Mouse (Mus musculus) spleen, adult 18-20 months (tissue): ENCODE results near the gene Bloc1s3.

ENCODE experiments used
- DNase-seq, 2 experiments: peaks; one replicate each; pipeline ENCODE4 v3.0.0; 2022; ENCODE audit warnings: mixed read lengths in 2 of 2

Gene Bloc1s3

GRCm38 (mm10) chr7:19473875-19474443 is 34.2 kb downstream of the Bloc1s3 start:
- DNase-seq: peak; percentile 41 to 57

- DNase-seq: peak in 1 of 2 experiments; percentile 28
Observed at GRCm38 (mm10) chr7:19472403-19472802, 35.8 kb downstream of the Bloc1s3 start.

DNA sequence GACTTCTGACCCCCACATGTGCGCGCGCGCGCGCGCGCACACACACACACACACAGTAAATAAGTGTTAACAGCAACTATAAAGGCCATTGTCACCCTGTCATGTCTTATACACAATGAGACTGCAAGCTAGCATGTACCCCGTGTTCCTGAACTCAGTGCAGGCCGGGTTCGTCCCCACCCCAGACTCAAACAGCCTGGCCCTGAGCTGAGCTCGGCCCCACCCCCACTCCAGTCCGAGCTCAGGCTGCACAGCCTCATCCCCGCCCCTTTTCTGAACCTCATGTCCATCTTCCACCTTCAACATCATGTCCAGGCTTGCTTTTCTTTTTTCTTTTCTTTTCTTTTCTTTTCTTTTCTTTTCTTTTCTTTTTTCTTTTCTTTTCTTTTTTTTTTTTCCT is 37.9 kb downstream of the Bloc1s3 start:
- no peak for DNase-seq

DNA sequence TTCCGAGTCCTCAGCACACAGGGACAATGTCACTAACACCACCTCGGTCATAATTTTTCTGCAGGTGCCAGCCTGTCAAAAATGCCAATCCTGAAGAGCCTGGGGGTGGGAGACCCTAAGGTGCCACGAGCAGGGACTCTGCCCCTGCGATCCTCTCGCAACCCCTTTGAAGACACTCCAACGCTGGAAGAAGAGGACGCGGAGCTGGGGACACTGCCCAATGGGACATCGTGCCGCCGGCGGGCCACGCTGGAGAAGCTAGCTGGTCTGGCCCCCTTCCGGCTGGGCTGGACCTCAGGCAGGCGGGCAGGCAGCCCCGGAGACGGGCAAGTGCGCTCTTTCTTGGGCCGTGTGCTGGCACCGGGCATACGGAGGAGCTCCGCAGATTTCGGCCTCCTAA is 38.8 kb downstream of the Bloc1s3 start:
- DNase-seq: no peak

DNA sequence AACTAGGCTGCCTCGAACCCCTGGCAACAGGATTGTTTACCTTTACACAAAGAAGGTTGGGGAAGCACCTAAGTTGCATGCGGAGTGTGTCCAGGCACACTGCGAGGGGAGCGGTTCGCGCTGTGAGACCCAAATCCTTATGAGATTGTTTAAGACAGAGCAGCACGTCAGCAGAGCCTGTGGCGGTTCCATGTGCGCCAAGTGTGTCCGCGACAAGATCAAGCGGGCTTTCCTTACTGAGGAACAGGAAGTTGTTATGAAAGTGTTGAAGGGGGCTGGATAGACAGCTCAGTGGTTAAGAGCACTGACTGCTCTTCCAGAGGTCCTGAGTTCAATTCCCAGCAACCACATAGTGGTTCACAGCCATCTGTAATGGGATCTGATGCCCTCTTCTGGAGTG is 39.9 kb downstream of the Bloc1s3 start:
- DNase-seq: no peak

GRCm38 (mm10) chr7:19467638-19468037 is 40.5 kb downstream of the Bloc1s3 start:
- DNase-seq: no peak

GRCm38 (mm10) chr7:19466602-19467145 is 41.5 kb downstream of the Bloc1s3 start:
- no peak for DNase-seq

DNA sequence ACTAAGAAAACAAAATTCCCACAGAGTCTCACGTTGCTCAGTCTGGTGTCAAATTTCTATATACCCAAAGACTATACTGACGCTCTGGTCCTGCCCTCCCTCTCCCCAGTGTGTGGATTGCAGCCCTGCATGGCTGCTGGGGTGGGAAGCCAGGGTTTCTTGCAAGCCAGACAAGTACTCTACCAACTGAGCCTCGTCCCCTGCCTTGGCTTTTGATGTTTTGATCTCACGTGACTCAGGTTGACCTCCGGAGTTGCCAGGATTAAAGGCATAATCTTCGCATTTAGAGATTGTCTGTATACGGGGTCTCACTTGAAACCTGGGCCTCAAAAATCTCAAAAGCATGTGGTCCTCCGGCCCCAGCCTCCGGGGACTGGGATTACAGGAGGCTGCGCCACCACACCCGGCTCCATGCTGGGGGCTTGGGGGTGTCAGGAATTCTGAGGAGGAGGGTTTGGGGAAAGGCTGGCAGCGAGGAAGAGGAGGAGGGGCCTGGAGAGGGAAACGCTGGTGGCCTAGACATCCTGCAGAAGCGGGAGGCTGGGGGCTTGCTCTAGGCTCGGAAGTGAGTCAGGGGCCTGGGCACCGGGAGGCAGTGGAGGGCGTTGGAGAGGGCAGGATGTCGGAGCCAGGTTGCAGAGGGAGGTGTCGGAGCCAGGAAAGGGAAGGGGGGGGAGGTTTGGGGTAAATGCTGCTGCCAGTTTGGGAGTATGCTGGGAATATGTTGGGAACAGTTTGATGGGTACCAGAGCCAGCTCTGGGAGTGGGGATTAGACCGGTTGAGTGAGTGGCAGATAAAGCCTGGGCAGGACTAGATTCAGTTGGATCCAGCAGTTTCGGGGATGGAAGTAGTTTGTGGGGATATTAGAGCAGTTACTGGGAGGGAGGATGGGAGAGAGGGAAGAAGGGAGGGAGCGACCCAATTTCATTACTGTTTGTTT is 43.5 kb downstream of the Bloc1s3 start:
- no peak for DNase-seq

- DNase-seq: no peak
Observed at GRCm38 (mm10) chr7:19462884-19463381, 45.2 kb downstream of the Bloc1s3 start, which contains the start of gene Exoc3l2. Gene Exoc3l2 (plus strand): TSS chr7:19463331.

GRCm38 (mm10) chr7:19462443-19462842 is 45.7 kb downstream of the Bloc1s3 start:
- no peak for DNase-seq

GRCm38 (mm10) chr7:19461488-19461887 is 46.7 kb downstream of the Bloc1s3 start:
- DNase-seq: peak; percentile 35 to 79

DNA sequence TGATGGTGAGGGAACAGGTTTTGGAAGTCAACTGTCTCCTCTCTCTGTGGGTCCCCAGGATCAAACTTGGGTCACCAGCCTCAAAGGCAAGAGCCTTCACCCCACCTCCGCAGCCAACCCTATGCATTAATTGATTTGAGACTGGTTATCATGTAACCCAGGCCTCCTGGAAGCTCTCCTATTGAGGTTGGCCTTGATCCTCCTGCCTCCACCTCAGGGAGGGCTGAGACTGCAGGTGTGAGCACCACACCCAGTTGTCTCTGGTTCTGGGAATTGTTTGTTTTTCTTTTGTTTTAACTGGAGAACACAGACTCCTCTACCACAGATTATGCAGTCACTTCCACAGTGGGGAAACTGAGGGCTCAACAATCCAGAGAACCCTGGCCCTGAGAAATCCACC is 47.7 kb downstream of the Bloc1s3 start:
- DNase-seq: no peak

DNA sequence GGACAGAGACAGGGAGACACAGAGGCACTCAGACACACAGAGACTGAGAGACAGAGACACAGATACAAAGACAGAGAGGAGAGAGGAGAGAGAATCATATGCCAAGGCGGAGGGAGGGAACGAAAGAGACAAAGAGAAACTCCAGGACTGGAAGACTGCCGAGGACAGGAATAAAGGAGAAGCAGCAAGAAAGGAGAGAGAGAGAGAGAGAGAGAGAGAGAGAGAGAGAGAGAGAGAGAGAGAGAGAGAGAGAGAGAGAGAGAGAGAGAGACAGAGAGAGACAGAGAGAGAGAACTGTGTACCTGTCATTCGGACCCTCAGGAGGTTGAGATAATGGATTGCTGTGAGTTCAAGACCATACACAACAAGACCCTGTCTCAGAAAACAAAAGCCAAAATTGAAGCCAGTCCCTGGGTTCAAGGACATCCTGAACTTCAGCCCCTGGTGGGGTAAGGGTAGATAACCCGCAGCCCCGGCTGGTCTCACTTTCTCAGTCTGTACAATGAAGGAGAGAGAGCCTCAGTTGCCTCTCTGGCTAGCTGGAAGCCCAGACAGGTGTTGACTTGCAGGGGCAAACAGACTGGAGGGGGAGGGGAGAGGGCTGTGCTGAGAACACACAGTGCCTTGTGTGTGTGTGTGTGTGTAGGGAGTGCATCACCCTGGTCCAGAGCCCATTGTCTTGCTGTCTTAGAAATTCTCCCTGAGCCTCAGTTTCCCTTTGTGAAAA is 48.9 kb downstream of the Bloc1s3 start:
- DNase-seq: no peak

DNA sequence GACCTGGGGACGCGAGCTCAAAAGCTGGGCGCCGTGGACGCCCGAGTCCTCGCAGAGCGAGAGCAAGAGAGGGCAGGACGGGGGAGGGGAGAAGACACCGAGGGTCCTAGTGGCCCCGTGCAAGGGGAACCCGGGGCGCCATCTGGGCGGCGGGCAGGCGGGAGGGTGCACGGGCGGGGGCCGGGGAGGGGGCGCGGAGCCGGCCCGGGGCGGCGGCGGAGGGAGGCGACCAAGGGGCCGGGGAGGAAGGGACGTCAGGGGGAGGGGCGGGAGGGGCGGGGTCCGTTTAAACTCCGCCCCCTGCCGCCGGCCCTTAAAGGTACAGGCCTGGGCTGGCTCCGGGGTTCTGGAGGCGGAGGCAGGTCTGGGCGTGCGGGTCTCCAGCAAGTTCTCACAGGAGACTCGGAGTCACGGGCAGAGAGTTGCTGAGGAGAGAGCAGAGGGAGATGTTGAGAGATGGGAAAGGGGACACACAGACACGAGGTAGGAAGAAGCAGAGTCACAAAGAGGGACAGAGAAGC is 49.5 kb downstream of the Bloc1s3 start, which contains the start of gene Mark4:
Mark4 (minus strand) TSS at position 231 of the 521 bp plus-strand sequence.
- DNase-seq: peak; percentile 60 to 68

GRCm38 (mm10) chr7:19458072-19458486 is 50.1 kb downstream of the Bloc1s3 start:
- DNase-seq: peak; percentile 43 to 49

- DNase-seq: no peak
Observed at GRCm38 (mm10) chr7:19457414-19458071, 50.6 kb downstream of the Bloc1s3 start.

DNA sequence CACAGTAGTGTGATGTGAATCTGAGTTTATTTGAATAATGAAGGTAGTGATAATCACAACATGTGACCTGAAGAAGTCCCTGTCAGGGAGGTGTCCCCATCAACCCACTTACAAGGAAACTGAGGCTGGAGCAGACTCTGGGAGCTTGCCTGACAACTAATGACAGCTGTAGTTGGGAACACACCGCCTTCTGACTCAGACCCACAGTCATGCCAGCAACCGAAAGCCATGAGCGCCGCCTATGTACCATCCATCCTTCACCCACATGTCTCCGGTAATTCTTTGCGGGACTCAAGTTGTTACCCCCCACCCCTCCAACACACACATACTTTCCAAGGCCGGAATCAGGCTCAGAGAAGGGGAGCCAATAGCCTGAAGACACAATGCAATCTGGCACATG is 51.5 kb downstream of the Bloc1s3 start:
- no peak for DNase-seq

GRCm38 (mm10) chr7:19455819-19456495 is 52.2 kb downstream of the Bloc1s3 start:
- DNase-seq: no peak

GRCm38 (mm10) chr7:19455186-19455585 is 53.0 kb downstream of the Bloc1s3 start:
- DNase-seq: no peak
